Mouse (Mus musculus): Measurements from ENCODE around the gene Gzmm.

DNA sequence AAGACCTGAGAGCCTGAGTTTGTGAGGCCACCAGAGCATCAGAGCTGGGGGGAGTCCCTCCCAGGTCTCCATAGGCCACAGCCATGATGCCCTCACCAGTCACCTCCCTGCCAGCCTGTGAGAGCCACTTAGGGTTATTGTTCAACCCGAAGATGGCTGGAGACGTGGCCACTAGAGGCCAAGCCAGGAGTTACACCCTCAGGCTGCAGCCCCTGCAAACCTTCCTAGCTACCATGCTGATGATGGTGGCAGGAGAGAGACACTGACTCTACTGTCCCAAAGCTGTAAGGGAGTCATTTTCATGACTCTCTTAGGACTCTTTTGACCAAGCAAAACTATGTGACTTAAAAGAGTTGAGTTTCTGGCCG is 16.7 kb upstream of the Gzmm start:
- TF ChIP-seq CTCF (conservative IDR thresholded peaks at IDR 0.05; ENCODE audit: low read length) (peak; percentile 40), POU5F1 (IDR thresholded peaks at IDR 0.05; ENCODE audit: borderline replicate concordance, low read length) (no peak), NANOG (IDR thresholded peaks at IDR 0.05; ENCODE audit: borderline replicate concordance, low read length) (no peak)
